Mouse (Mus musculus) heart, adult 18-20 months (tissue): ENCODE results near the gene Frmd4a. TPM values are rescaled to one million over a fixed set of nuclear protein-coding genes. Genes with fewer than 3 reads are reported as not detected.
"Not testable (repeated sequence)": the region's sequence is repeated elsewhere in the genome, so short reads cannot be mapped to it uniquely, and the experiment has no call there.

ENCODE experiments used
- DNase-seq, 2 experiments: peaks; one replicate each; pipeline ENCODE4 v3.0.0; 2021 to 2022; ENCODE audit warnings: mixed read lengths in 1 of 2
- total RNA-seq, 2 experiments: library from RNA; stranded (reverse); gene quantifications; 2 replicates each; pipeline ENCODE4 v1.2.3; 2021

The Frmd4a gene
- total RNA-seq, 2 experiments from 2014 or later: 19.1 to 21.6 TPM

GRCm38 (mm10) chr2:4196041-4196440 is 178.5 kb downstream of the Frmd4a start:
- peak in 1 of 2 experiments; percentile 34 for DNase-seq

- no peak for DNase-seq
Observed at GRCm38 (mm10) chr2:4209234-4209633, 191.7 kb downstream of the Frmd4a start.

GRCm38 (mm10) chr2:4222497-4222828 is 204.9 kb downstream of the Frmd4a start:
- DNase-seq: no peak

- DNase-seq: no peak
Observed at GRCm38 (mm10) chr2:4223316-4223715, 205.8 kb downstream of the Frmd4a start.

- no peak for DNase-seq
Observed at GRCm38 (mm10) chr2:4226941-4227558, 209.5 kb downstream of the Frmd4a start.

GRCm38 (mm10) chr2:4227563-4227962 is 210.0 kb downstream of the Frmd4a start:
- DNase-seq: peak; percentile 49 to 63

- DNase-seq: no peak
Observed at GRCm38 (mm10) chr2:4228510-4228909, 211.0 kb downstream of the Frmd4a start.

- no peak for DNase-seq
Observed at GRCm38 (mm10) chr2:4232335-4232734, 214.8 kb downstream of the Frmd4a start.

- no peak for DNase-seq
Observed at GRCm38 (mm10) chr2:4232761-4233322, 215.3 kb downstream of the Frmd4a start.

- DNase-seq: no peak
Observed at GRCm38 (mm10) chr2:4237686-4238085, 220.2 kb downstream of the Frmd4a start.

GRCm38 (mm10) chr2:4249723-4250122 is 232.2 kb downstream of the Frmd4a start:
- DNase-seq: no peak

- peak; percentile 41 to 69 for DNase-seq
Observed at GRCm38 (mm10) chr2:4252541-4253291, 235.2 kb downstream of the Frmd4a start.

GRCm38 (mm10) chr2:4253348-4253747 is 235.8 kb downstream of the Frmd4a start:
- DNase-seq: peak; percentile 34 to 76

- no peak for DNase-seq
Observed at GRCm38 (mm10) chr2:4254083-4254482, 236.6 kb downstream of the Frmd4a start.

- DNase-seq: no peak
Observed at GRCm38 (mm10) chr2:4256242-4256641, 238.7 kb downstream of the Frmd4a start.

- DNase-seq: no peak
Observed at GRCm38 (mm10) chr2:4257604-4258003, 240.1 kb downstream of the Frmd4a start.

GRCm38 (mm10) chr2:4258803-4259202 is 241.3 kb downstream of the Frmd4a start:
- DNase-seq: not testable (repeated sequence)

- peak; percentile 10 to 17 for DNase-seq
Observed at GRCm38 (mm10) chr2:4260324-4261058, 243.0 kb downstream of the Frmd4a start.

- no peak for DNase-seq
Observed at GRCm38 (mm10) chr2:4262667-4263066, 245.2 kb downstream of the Frmd4a start.

GRCm38 (mm10) chr2:4267377-4267776 is 249.9 kb downstream of the Frmd4a start:
- no peak for DNase-seq

GRCm38 (mm10) chr2:4282777-4283176 is 265.3 kb downstream of the Frmd4a start:
- no peak for DNase-seq

- no peak for DNase-seq
Observed at GRCm38 (mm10) chr2:4285693-4286291, 268.3 kb downstream of the Frmd4a start.
